Mouse (Mus musculus) heart, postnatal 0 days (tissue): ENCODE results near the gene Slc25a19. TPM values are rescaled to one million over a fixed set of nuclear protein-coding genes. Genes with fewer than 3 reads are reported as not detected.

Source experiments
- ATAC-seq: fragments of 200-750 bp; cut with Nextera tagmentation; 2 replicates; pipeline ENCODE4 v1.8.0; 2017; ENCODE audit warnings: low read depth, moderate number of reproducible peaks, moderate library complexity; ENCODE audit not compliant: insufficient read depth
- DNase-seq: peaks from one replicate; pipeline ENCODE4 v3.0.0-alpha.2; 2016; ENCODE audit warnings: low spot score
- H3K27ac ChIP-seq: fragments of 300-500 bp; sonication (generic); 2 replicates; pipeline ENCODE4 v1.5.1; 2014; ENCODE audit warnings: low read depth, mild to moderate bottlenecking
- H3K27me3 ChIP-seq: fragments of 300-500 bp; sonication (generic); 2 replicates; pipeline ENCODE4 v1.6.1; 2014; ENCODE audit warnings: low read length, mixed read lengths; ENCODE audit not compliant: control insufficient read depth, insufficient read depth
- H3K36me3 ChIP-seq: fragments of 300-500 bp; sonication (generic); replicated peaks from 2 replicates; pipeline ENCODE4 v1.6.1; 2014; ENCODE audit warnings: low read length, mixed read lengths; ENCODE audit not compliant: control insufficient read depth, insufficient read depth
- H3K4me1 ChIP-seq: fragments of 300-500 bp; sonication (generic); 2 replicates; pipeline ENCODE4 v1.6.1; 2014; ENCODE audit warnings: antibody characterized with exemption; ENCODE audit not compliant: control insufficient read depth, insufficient read depth
- H3K4me2 ChIP-seq: fragments of 300-500 bp; sonication (generic); 2 replicates; pipeline ENCODE4 v1.6.1; 2014; ENCODE audit warnings: low read depth, mild to moderate bottlenecking, low read length, moderate library complexity
- H3K4me3 ChIP-seq: fragments of 300-500 bp; sonication (generic); 2 replicates; pipeline ENCODE4 v1.5.1; 2014; ENCODE audit warnings: low read depth, low read length
- H3K9ac ChIP-seq: fragments of 300-500 bp; sonication (generic); replicated peaks from 2 replicates; pipeline ENCODE4 v1.6.1; 2014; ENCODE audit warnings: low read depth, low read length, mixed read lengths
- H3K9me3 ChIP-seq: fragments of 300-500 bp; sonication (generic); replicated peaks from 2 replicates; pipeline ENCODE4 v1.6.1; 2016; ENCODE audit warnings: low read length; ENCODE audit not compliant: control insufficient read depth
- CTCF ChIP-seq: IDR thresholded peaks from 2 replicates; pipeline ENCODE4 v1.5.1; 2016; ENCODE audit warnings: antibody characterized with exemption, control low read depth, low read depth
- EP300 ChIP-seq: IDR thresholded peaks from 2 replicates; pipeline ENCODE4 v1.6.1; 2016; ENCODE audit warnings: antibody characterized with exemption, low read depth
- WGBS: fragments of 180-500 bp; shearing (Covaris S2); extraction: QIAGEN DNeasy Blood & Tissue Kit; methylation state at CpG from one replicate; pipeline ENCODE4 v1.1.7; 2014; 5-methylcytosine and 5-hydroxymethylcytosine counted together
- polyA plus RNA-seq: library from polyadenylated mRNA; unstranded; fragments of >200 nt; fragmentation: Nextera tagmentation; extraction: Ambion mirVana; gene quantifications from 2 replicates; pipeline ENCODE4 v1.2.1, GENCODE M21; 2015
- total RNA-seq: library from RNA; depleted of rRNA; stranded (reverse); fragments of >200 nt; gene quantifications from 2 replicates; pipeline ENCODE4 v1.2.3, GENCODE M21; 2014; ENCODE audit warnings: low replicate concordance

Gene Slc25a19
- total and polyA plus RNA-seq, 2 experiments from 2014 or later: 35.0 to 35.1 TPM

DNA sequence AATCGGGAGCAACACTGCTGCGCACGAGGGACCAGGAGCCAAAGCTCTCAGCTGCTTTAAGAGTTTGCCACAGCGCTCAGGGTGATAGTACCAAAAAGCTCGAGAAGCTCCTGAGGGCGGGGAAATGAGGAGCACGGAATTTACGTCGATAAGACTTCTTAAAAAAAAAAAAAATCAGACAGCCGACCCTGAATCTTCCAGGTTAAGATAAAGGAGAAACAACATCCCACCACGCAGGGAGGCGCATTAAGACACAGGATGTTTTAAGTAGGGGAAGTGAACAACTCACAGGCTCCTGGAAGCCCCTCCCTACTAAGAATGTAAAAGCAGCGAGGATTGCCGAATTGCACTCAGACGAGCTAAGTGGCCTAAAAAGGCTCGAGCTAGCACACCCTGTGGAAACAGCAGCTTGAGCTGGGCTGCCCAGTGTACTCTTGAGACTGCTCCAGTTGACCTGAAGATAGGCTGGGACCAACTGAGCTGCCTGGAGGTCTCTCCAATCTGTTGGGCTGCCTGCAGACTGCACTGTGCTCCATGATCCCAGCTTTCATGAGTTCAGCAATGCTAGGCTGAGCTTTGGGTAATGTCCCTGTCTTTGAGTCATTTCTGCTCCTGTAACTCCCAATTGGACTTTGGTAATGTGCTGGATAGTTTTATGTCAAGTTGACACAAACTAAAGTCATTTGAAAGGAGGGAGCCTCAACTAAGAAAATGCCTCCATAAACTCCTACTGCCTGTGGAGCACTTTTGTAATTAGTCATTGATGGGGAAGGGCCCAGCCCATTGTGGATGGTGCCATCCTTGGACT, 14.8 kb downstream of the Slc25a19 start:
- WGBS: 1% methylated on average over 16 of the region's 16 CpGs
- H3K27ac ChIP-seq: peak overlapping the region; percentile 97
- ATAC-seq (peak; percentile 7; the same call in 1 of the 2 replicates), DNase-seq (peak; percentile 34)
- H3K4me2 ChIP-seq: peak overlapping the region; percentile 97
- H3K27me3 ChIP-seq: no peaks in the 10 kb centered on the region
- peaks cover 13% of the 10 kb centered on the region; the same call in 1 of the 2 replicates for H3K4me1 ChIP-seq
- no peak for TF ChIP-seq EP300
- no peak for TF ChIP-seq CTCF
- no peaks in the 10 kb centered on the region for H3K9me3 ChIP-seq
- H3K9ac ChIP-seq: peak overlapping the region; percentile 89
- peaks cover 16% of the 10 kb centered on the region for H3K36me3 ChIP-seq
- peak overlapping the region; percentile 83 for H3K4me3 ChIP-seq

DNA sequence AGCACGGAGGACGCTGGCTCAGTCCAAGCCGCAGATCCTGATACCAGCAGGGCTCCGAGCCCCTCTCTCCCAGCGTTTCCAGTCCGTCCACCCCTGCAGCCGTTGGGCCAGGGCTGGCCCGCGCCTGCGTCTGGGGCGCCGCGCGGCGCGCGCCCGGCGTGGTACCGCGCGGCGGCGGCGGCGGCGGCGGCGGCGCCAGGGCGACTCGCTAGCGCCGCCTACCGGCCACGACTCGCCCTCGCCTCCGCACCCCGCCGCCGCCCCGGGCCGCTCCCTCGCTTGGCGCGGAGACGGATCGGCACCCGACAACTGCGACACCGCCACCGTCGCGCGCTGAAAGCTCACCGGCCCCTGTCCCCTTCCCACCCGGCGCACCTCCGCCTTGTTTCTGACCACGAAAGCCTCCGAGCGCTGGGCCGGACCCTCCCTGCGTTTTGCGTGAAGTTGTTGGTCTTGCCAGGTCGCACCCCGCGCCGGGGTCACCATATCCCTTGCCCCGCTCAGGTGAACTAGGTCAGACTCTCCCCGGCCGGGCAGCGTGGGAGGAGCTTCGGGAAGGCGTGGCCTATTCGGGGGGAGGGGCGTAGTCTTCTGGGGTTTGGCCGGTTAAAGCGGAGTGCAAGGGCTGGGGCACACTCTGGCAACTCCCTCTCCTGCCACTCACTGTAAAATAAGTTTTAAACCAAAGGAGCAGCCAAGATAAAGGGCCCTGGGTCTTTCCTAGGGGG, 15.5 kb downstream of the Slc25a19 start, which contains the start of gene Mif4gd:
Gene Mif4gd (minus strand): TSS at position 560 of the 728 bp plus-strand sequence.
- peak; percentile 86 for ATAC-seq
- WGBS: under 1% methylated on average over 42 of the region's 80 CpGs
- Histone ChIP-seq H3K4me2 (peak within 1 kb of the TSS; percentile 97), H3K36me3 (peaks cover 21% of the 10 kb centered on the region), H3K9ac (peak within 1 kb of the TSS; percentile 89), H3K4me1 (peaks cover 13% of the 10 kb centered on the region; the same call in 1 of the 2 replicates), H3K4me3 (peak within 1 kb of the TSS; percentile 83), H3K27ac (peak within 1 kb of the TSS; percentile 97), H3K27me3 (no peaks in the 10 kb centered on the region), H3K9me3 (no peaks in the 10 kb centered on the region)
- TF ChIP-seq CTCF (peak; percentile 39), EP300 (no peak)
- peak; percentile 82 for DNase-seq

DNA sequence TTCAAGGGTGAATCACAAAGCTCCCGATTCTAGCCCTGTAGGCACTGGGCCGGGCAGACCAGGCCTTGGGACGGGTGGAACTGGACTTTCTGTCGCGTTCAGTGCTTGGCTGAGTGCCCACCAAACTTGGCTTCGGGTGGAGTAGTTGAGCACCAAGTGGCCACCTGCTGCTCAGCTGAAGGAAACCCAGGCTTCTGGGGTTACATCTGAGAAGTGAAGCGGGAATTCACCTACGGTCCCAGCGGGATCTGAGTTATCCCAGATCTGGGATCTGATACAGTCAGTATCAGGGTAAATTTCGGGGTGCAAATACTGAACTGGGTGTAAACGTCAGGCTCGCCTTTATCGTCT, 16.1 kb downstream of the Slc25a19 start:
- TF ChIP-seq EP300: no peak
- 0 out of 2 replicates have a peak, but pooled peaks have one; percentile 12 for TF ChIP-seq CTCF
- H3K4me1 ChIP-seq: peaks cover 13% of the 10 kb centered on the region; the same call in 1 of the 2 replicates
- DNase-seq (peak; percentile 35), ATAC-seq (peak; percentile 44)
- H3K36me3 ChIP-seq: peaks cover 27% of the 10 kb centered on the region
- peak overlapping the region; percentile 97 for H3K4me2 ChIP-seq
- WGBS: 2% methylated on average over 13 of the region's 13 CpGs
- H3K27me3 ChIP-seq: no peaks in the 10 kb centered on the region
- peak overlapping the region; percentile 97 for H3K27ac ChIP-seq
- peak overlapping the region; percentile 89 for H3K9ac ChIP-seq
- H3K9me3 ChIP-seq: no peaks in the 10 kb centered on the region
- peak overlapping the region; percentile 83 for H3K4me3 ChIP-seq

DNA sequence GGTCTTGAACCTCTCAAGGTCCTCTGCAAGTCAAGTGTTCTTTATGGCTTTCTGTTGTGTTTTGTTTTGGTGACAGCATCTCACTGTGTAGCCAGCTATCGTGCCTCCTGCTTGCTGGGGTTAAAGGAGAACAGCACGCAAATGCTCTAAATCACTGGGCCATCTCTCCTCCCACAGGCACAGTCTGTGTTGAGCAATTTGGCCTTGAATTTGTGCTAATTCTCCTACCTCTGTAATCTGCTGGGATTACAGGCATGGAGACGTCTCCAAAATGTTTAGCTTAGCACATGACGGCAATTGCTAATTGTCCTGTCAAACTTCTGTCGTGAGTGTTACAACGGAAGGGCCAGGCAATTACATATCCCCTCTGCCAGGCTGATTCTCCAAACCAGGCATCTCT, 16.9 kb downstream of the Slc25a19 start:
- no peak overlapping the region for H3K9ac ChIP-seq

DNA sequence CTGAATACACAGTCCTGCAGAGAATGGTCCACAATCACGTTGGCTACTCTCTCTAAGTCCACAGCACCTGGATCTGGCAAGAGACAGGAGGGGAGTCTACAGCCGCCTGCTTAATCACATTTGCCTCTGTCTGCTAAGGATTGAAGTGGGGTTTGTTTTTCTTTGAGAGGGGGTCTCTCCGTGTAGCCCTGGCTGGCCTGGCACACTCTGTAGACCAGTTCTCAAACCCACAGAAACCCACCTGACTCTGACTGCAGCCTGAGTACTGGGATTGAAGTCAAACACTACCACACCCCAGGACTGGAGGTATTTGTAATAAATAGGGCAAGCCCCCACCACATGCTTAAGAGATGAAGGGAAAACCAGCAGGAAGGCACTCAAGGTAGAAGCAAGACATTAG, 18.5 kb downstream of the Slc25a19 start:
- no peaks in the 10 kb centered on the region for H3K9me3 ChIP-seq
- TF ChIP-seq EP300 (no peak), CTCF (no peak)
- no peak for ATAC-seq
- no peak overlapping the region for H3K4me3 ChIP-seq
- no peak overlapping the region for H3K9ac ChIP-seq
- no peak overlapping the region for H3K27ac ChIP-seq
- no peak overlapping the region for H3K4me2 ChIP-seq
- no peak for DNase-seq
- peaks cover 16% of the 10 kb centered on the region; the same call in 1 of the 2 replicates for H3K4me1 ChIP-seq
- H3K27me3 ChIP-seq: no peaks in the 10 kb centered on the region
- peaks cover 41% of the 10 kb centered on the region for H3K36me3 ChIP-seq
- 72% methylated on average over 3 of the region's 3 CpGs for WGBS

More for the DNA sequence above, 16.9 kb downstream of the Slc25a19 start:
- TF ChIP-seq EP300 (no peak), CTCF (no peak)
- H3K4me3 ChIP-seq: no peak overlapping the region
- no peaks in the 10 kb centered on the region for H3K9me3 ChIP-seq
- no peak overlapping the region for H3K4me2 ChIP-seq
- DNase-seq (no peak), ATAC-seq (no peak)
- no peak overlapping the region for H3K27ac ChIP-seq
- H3K27me3 ChIP-seq: no peaks in the 10 kb centered on the region
- peaks cover 35% of the 10 kb centered on the region for H3K36me3 ChIP-seq
- H3K4me1 ChIP-seq: peaks cover 13% of the 10 kb centered on the region; the same call in 1 of the 2 replicates
- 82% methylated on average over 6 of the region's 6 CpGs for WGBS
